Mouse (Mus musculus) hindbrain, embryonic 16.5 days (tissue): ENCODE measurements around the gene Akr7a5. TPM values are rescaled to one million over a fixed set of nuclear protein-coding genes. Genes with fewer than 3 reads are reported as not detected.

Experiments used
- ATAC-seq: fragments of 200-750 bp; cut with Nextera tagmentation; 2 replicates; pipeline ENCODE4 v1.8.0; 2017; ENCODE audit warnings: moderate TSS enrichment, moderate library complexity
- H3K27ac ChIP-seq: fragments of 300-500 bp; sonication (generic); 2 replicates; pipeline ENCODE4 v1.5.1; 2014; ENCODE audit warnings: low read depth, mild to moderate bottlenecking, control low read depth, low read length, moderate library complexity
- H3K27me3 ChIP-seq: fragments of 300-500 bp; sonication (generic); replicated peaks from 2 replicates; pipeline ENCODE4 v1.6.1; 2014; ENCODE audit warnings: low read length; ENCODE audit not compliant: control insufficient read depth, insufficient read depth
- H3K36me3 ChIP-seq: fragments of 300-500 bp; sonication (generic); 2 replicates; pipeline ENCODE4 v1.6.1; 2014; ENCODE audit warnings: mild to moderate bottlenecking, low read length, moderate library complexity, mixed read lengths; ENCODE audit not compliant: control insufficient read depth, insufficient read depth
- H3K4me1 ChIP-seq: fragments of 300-500 bp; sonication (generic); 2 replicates; pipeline ENCODE4 v1.6.1; 2014; ENCODE audit warnings: low read depth, low read length; ENCODE audit not compliant: control insufficient read depth, insufficient read depth
- H3K4me2 ChIP-seq: fragments of 300-500 bp; sonication (generic); 2 replicates; pipeline ENCODE4 v1.6.1; 2014; ENCODE audit warnings: mild to moderate bottlenecking, low read length, control low read depth, moderate library complexity
- H3K4me3 ChIP-seq: fragments of 300-500 bp; sonication (generic); 2 replicates; pipeline ENCODE4 v1.5.1; 2014; ENCODE audit warnings: mild to moderate bottlenecking, low read length, control low read depth, moderate library complexity
- H3K9ac ChIP-seq: fragments of 300-500 bp; sonication (generic); 2 replicates; pipeline ENCODE4 v1.6.1; 2014; ENCODE audit warnings: low read depth, mild to moderate bottlenecking, control low read depth, low read length, moderate library complexity
- H3K9me3 ChIP-seq: fragments of 300-500 bp; sonication (generic); 2 replicates; pipeline ENCODE4 v1.6.1; 2014; ENCODE audit warnings: mild to moderate bottlenecking, low read length, moderate library complexity; ENCODE audit not compliant: control insufficient read depth
- WGBS: fragments of 180-500 bp; shearing (Covaris S2); extraction: QIAGEN DNeasy Blood & Tissue Kit; methylation state at CpG from one replicate; pipeline ENCODE4 v1.1.7; 2014; 5-methylcytosine and 5-hydroxymethylcytosine counted together
- polyA plus RNA-seq: library from polyadenylated mRNA; unstranded; fragments of >200 nt; fragmentation: Nextera tagmentation; extraction: Ambion mirVana; gene quantifications from 2 replicates; pipeline ENCODE4 v1.2.1, GENCODE M21; 2015

The Akr7a5 gene
- polyA plus RNA-seq, 1 experiment from 2014 or later = 65.5 TPM

- peak; percentile 44; the same call in 1 of the 2 replicates for ATAC-seq
- H3K36me3 ChIP-seq = peaks cover 7% of the 10 kb centered on the region
- WGBS = 62% methylated on average over 10 of the region's 10 CpGs
Measured at GRCm38 (mm10) chr4:139289017-139289416, 21.5 kb upstream of the Akr7a5 start.

GRCm38 (mm10) chr4:139291099-139291498, 19.4 kb upstream of the Akr7a5 start:
- H3K4me3 ChIP-seq = no peak overlapping the region
- ATAC-seq = no peak
- WGBS = 87% methylated on average over 16 of the region's 16 CpGs
- H3K27me3 ChIP-seq = no peaks in the 10 kb centered on the region
- no peak overlapping the region for H3K4me2 ChIP-seq
- H3K9me3 ChIP-seq = no peaks in the 10 kb centered on the region
- no peak overlapping the region for H3K27ac ChIP-seq
- no peaks in the 10 kb centered on the region for H3K4me1 ChIP-seq
- H3K36me3 ChIP-seq = peaks cover 7% of the 10 kb centered on the region
- H3K9ac ChIP-seq = no peak overlapping the region

More at GRCm38 (mm10) chr4:139289017-139289416, 21.5 kb upstream of the Akr7a5 start:
- no peaks in the 10 kb centered on the region for H3K4me1 ChIP-seq
- no peak overlapping the region for H3K4me2 ChIP-seq
- no peak overlapping the region for H3K4me3 ChIP-seq
- no peaks in the 10 kb centered on the region for H3K27me3 ChIP-seq
- H3K9me3 ChIP-seq = no peaks in the 10 kb centered on the region
- no peak overlapping the region for H3K9ac ChIP-seq
- H3K27ac ChIP-seq = no peak overlapping the region

- H3K36me3 ChIP-seq = peaks cover 7% of the 10 kb centered on the region
- 94% methylated on average over 5 of the region's 5 CpGs for WGBS
- H3K9me3 ChIP-seq = no peaks in the 10 kb centered on the region
- no peak overlapping the region for H3K4me2 ChIP-seq
- H3K9ac ChIP-seq = no peak overlapping the region
- H3K27me3 ChIP-seq = no peaks in the 10 kb centered on the region
- no peak for ATAC-seq
- H3K4me3 ChIP-seq = no peak overlapping the region
- no peaks in the 10 kb centered on the region for H3K4me1 ChIP-seq
- no peak overlapping the region for H3K27ac ChIP-seq
Measured at GRCm38 (mm10) chr4:139292038-139292437, 18.5 kb upstream of the Akr7a5 start.

DNA sequence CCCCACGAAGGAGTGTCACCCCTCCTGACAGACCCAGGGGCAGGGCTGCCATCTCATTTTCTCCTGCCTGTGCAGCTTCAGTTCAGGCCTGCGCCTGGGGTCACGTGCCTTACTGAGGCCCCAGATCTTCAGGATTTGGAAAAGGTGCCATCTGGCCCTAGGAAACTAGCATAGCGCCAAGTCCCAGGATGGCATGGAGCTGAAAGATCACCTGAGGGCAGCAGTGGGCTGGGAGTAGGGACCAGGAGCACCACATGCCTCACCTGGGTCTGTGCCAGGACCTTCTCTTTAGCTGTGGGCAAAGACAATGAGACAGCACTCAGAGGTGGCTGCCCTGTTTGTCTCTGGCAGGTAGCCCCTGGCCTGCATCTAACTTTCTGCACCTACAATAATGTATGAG, 13.0 kb upstream of the Akr7a5 start:
- H3K27me3 ChIP-seq = no peaks in the 10 kb centered on the region
- H3K4me2 ChIP-seq = no peak overlapping the region
- H3K9ac ChIP-seq = no peak overlapping the region
- no peaks in the 10 kb centered on the region for H3K9me3 ChIP-seq
- H3K4me3 ChIP-seq = no peak overlapping the region
- ATAC-seq = no peak
- 87% methylated on average over 4 of the region's 4 CpGs for WGBS
- no peaks in the 10 kb centered on the region for H3K4me1 ChIP-seq
- H3K27ac ChIP-seq = no peak overlapping the region
- H3K36me3 ChIP-seq = peaks cover 20% of the 10 kb centered on the region

DNA sequence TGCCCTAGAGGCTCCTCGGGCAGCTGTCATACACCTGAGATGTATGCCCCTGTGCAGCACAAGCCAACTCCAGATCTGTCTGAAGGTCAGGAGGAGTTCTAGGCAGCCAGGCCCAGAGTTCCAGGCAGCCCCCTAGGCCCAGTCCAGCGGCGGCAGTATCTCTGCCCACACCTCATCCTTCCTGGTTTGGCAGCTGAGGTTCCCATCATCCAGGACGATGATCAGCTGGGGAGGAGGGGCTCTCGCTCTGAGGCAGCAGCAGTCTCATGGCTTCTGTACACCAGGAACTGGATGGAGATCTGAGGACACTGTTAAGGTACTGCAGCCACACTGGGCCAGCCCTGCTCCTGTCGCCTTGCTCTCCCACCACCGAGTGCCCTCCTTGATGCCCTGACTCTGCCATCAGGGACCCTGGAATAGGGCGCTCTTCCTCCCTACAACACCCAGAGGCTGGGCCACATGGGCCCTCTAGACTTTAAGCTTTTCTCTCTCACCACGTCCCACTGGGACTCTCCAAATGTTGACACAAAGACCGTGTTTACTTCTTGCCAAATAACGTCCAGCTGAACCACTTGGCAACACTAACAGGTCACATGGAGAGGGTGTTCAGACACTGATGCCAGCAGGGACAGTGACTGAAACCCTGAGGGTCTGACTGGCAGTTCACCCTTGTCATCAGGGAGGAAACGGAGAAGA, 11.7 kb upstream of the Akr7a5 start:
- ATAC-seq = no peak
- no peaks in the 10 kb centered on the region for H3K27me3 ChIP-seq
- H3K36me3 ChIP-seq = peaks cover 23% of the 10 kb centered on the region
- H3K9me3 ChIP-seq = no peaks in the 10 kb centered on the region
- H3K4me3 ChIP-seq = no peak overlapping the region
- no peak overlapping the region for H3K4me2 ChIP-seq
- no peak overlapping the region for H3K9ac ChIP-seq
- H3K27ac ChIP-seq = no peak overlapping the region
- no peaks in the 10 kb centered on the region for H3K4me1 ChIP-seq
- WGBS = 76% methylated on average over 12 of the region's 12 CpGs

DNA sequence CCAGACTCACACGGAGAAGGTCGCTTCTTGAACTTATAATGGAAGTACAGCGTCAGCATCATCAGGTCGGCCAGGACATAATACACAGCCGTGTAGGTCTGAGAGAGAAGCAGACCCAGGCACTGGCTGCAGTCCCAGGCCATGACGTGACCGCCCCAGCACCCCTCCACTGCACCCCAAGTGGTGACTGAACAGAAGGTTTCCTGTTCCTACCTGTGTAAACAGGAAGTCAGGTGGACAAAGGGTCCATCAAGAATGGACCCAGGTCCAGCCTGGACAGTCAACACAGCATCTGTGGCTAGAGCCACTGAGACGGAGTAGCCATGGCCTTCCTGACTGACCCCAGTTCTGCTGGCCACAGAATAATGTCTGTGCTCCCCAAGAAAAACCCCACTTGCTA, 8.8 kb upstream of the Akr7a5 start:
- H3K4me2 ChIP-seq = no peak overlapping the region
- ATAC-seq = no peak
- H3K27ac ChIP-seq = no peak overlapping the region
- no peaks in the 10 kb centered on the region for H3K9me3 ChIP-seq
- H3K4me3 ChIP-seq = no peak overlapping the region
- no peak overlapping the region for H3K9ac ChIP-seq
- H3K36me3 ChIP-seq = peaks cover 28% of the 10 kb centered on the region
- no peaks in the 10 kb centered on the region for H3K27me3 ChIP-seq
- H3K4me1 ChIP-seq = no peaks in the 10 kb centered on the region
- WGBS = 94% methylated on average over 8 of the region's 8 CpGs

- peaks cover 28% of the 10 kb centered on the region for H3K36me3 ChIP-seq
- H3K27ac ChIP-seq = no peak overlapping the region
- H3K4me2 ChIP-seq = no peak overlapping the region
- 58% methylated on average over 5 of the region's 5 CpGs for WGBS
- H3K9ac ChIP-seq = no peak overlapping the region
- H3K4me1 ChIP-seq = no peaks in the 10 kb centered on the region
- H3K27me3 ChIP-seq = no peaks in the 10 kb centered on the region
- H3K4me3 ChIP-seq = no peak overlapping the region
- no peaks in the 10 kb centered on the region for H3K9me3 ChIP-seq
- no peak for ATAC-seq
Measured at GRCm38 (mm10) chr4:139302241-139302640, 8.3 kb upstream of the Akr7a5 start.

- Histone ChIP-seq H3K9ac (no peak overlapping the region), H3K4me2 (no peak overlapping the region), H3K27me3 (no peaks in the 10 kb centered on the region), H3K9me3 (no peaks in the 10 kb centered on the region), H3K27ac (no peak overlapping the region), H3K4me3 (no peak overlapping the region), H3K36me3 (peaks cover 24% of the 10 kb centered on the region), H3K4me1 (peaks cover 8% of the 10 kb centered on the region; the same call in 1 of the 2 replicates)
- ATAC-seq = no peak
- 93% methylated on average over 3 of the region's 3 CpGs for WGBS
Measured at GRCm38 (mm10) chr4:139305521-139305920, 5.0 kb upstream of the Akr7a5 start.

DNA sequence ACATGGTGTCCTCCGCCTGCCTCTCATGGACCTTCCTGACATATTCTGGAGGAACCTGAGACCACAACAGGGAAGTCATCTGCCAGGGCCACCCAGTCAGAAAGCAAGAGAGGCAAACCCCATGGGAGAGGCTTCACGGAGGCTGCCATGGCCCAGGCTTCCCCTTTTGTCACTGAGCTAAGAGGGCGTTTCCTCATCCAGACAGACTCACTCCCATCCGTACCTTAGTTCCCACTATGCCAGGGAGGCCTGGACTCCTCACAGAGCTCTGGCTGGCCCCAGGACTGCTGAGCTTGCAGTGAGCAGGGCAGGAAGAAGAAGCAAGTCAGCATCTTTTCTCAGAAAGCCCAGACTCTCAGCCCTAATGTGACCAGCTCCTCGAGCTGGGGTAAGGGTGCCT, 2.6 kb upstream of the Akr7a5 start:
- Histone ChIP-seq H3K4me2 (no peak overlapping the region), H3K27ac (no peak overlapping the region), H3K36me3 (peaks cover 5% of the 10 kb centered on the region; the same call in 1 of the 2 replicates), H3K9me3 (no peaks in the 10 kb centered on the region), H3K4me1 (peaks cover 20% of the 10 kb centered on the region), H3K9ac (no peak overlapping the region), H3K27me3 (no peaks in the 10 kb centered on the region), H3K4me3 (no peak overlapping the region)
- ATAC-seq = no peak
- WGBS = 86% methylated on average over 5 of the region's 5 CpGs
